Mouse (Mus musculus) kidney, embryonic 14.5 days (tissue): ENCODE results near the gene Slain1. TPM values are rescaled to one million over a fixed set of nuclear protein-coding genes. Genes with fewer than 3 reads are reported as not detected.

ENCODE experiments used
- ATAC-seq: fragments of 200-750 bp; cut with Nextera tagmentation; 2 replicates; pipeline ENCODE4 v1.8.0; 2017; ENCODE audit warnings: moderate number of reproducible peaks, mild to moderate bottlenecking, moderate TSS enrichment, moderate library complexity; ENCODE audit not compliant: low FRiP score, low TSS enrichment
- H3K27ac ChIP-seq: fragments of 300-500 bp; sonication (generic); 2 replicates; pipeline ENCODE4 v1.5.1; 2014; ENCODE audit warnings: low read depth, mild to moderate bottlenecking, low read length, moderate library complexity, mixed read lengths
- H3K27me3 ChIP-seq: fragments of 300-500 bp; sonication (generic); 2 replicates; pipeline ENCODE4 v1.6.1; 2014; ENCODE audit warnings: mild to moderate bottlenecking, low read length; ENCODE audit not compliant: control insufficient read depth, insufficient read depth
- H3K36me3 ChIP-seq: fragments of 300-500 bp; sonication (generic); 2 replicates; pipeline ENCODE4 v1.6.1; 2014; ENCODE audit warnings: low read length, mixed read lengths; ENCODE audit not compliant: control insufficient read depth, insufficient read depth
- H3K4me1 ChIP-seq: fragments of 300-500 bp; sonication (generic); 2 replicates; pipeline ENCODE4 v1.6.1; 2014; ENCODE audit warnings: low read length, mixed read lengths; ENCODE audit not compliant: control insufficient read depth, insufficient read depth
- H3K4me2 ChIP-seq: fragments of 300-500 bp; sonication (generic); replicated peaks from 2 replicates; pipeline ENCODE4 v1.6.1; 2014; ENCODE audit warnings: low read depth, mild to moderate bottlenecking, low read length
- H3K4me3 ChIP-seq: fragments of 300-500 bp; sonication (generic); 2 replicates; pipeline ENCODE4 v1.5.1; 2014; ENCODE audit warnings: mild to moderate bottlenecking, low read length
- H3K9ac ChIP-seq: fragments of 300-500 bp; sonication (generic); 2 replicates; pipeline ENCODE4 v1.6.1; 2014; ENCODE audit warnings: low read depth, mild to moderate bottlenecking, low read length, moderate library complexity
- H3K9me3 ChIP-seq: fragments of 300-500 bp; sonication (generic); 2 replicates; pipeline ENCODE4 v1.6.1; 2016; ENCODE audit warnings: low read length; ENCODE audit not compliant: control insufficient read depth
- WGBS: fragments of 180-500 bp; shearing (Covaris S2); extraction: QIAGEN DNeasy Blood & Tissue Kit; methylation state at CpG from one replicate; pipeline ENCODE4 v1.1.7; 2014; 5-methylcytosine and 5-hydroxymethylcytosine counted together
- polyA plus RNA-seq: library from polyadenylated mRNA; unstranded; fragments of >200 nt; fragmentation: Nextera tagmentation; extraction: Ambion mirVana; gene quantifications from 2 replicates; pipeline ENCODE4 v1.2.1, GENCODE M21; 2014

The Slain1 gene
- polyA plus RNA-seq, 1 experiment from 2014 or later = 5.8 TPM

GRCm38 (mm10) chr14:103723314-103723713, 73.3 kb downstream of the Slain1 start:
- H3K36me3 ChIP-seq = no peaks in the 10 kb centered on the region
- no peak for ATAC-seq
- H3K27me3 ChIP-seq = no peaks in the 10 kb centered on the region
- H3K4me3 ChIP-seq = no peak overlapping the region
- H3K9me3 ChIP-seq = no peaks in the 10 kb centered on the region
- no peak overlapping the region for H3K27ac ChIP-seq
- no peak overlapping the region for H3K4me2 ChIP-seq
- WGBS = 83% methylated on average over 9 of the region's 9 CpGs
- peaks cover 3% of the 10 kb centered on the region; the same call in 1 of the 2 replicates for H3K4me1 ChIP-seq
- no peak overlapping the region for H3K9ac ChIP-seq

- ATAC-seq = no peak
- H3K4me1 ChIP-seq = peaks cover 3% of the 10 kb centered on the region; the same call in 1 of the 2 replicates
- 80% methylated on average over 4 of the region's 4 CpGs for WGBS
- H3K4me3 ChIP-seq = no peak overlapping the region
- no peaks in the 10 kb centered on the region for H3K9me3 ChIP-seq
- no peak overlapping the region for H3K9ac ChIP-seq
- no peak overlapping the region for H3K27ac ChIP-seq
- H3K27me3 ChIP-seq = no peaks in the 10 kb centered on the region
- H3K4me2 ChIP-seq = no peak overlapping the region
- H3K36me3 ChIP-seq = no peaks in the 10 kb centered on the region
Measured at GRCm38 (mm10) chr14:103723841-103724240, 73.8 kb downstream of the Slain1 start.

- Histone ChIP-seq H3K27me3 (no peaks in the 10 kb centered on the region), H3K9me3 (no peaks in the 10 kb centered on the region), H3K9ac (no peak overlapping the region), H3K36me3 (no peaks in the 10 kb centered on the region), H3K27ac (no peak overlapping the region), H3K4me3 (no peak overlapping the region), H3K4me2 (no peak overlapping the region), H3K4me1 (no peaks in the 10 kb centered on the region)
- 0 out of 2 replicates have a peak, but pooled peaks have one; percentile 32 for ATAC-seq
- 58% methylated on average over 8 of the region's 8 CpGs for WGBS
Measured at GRCm38 (mm10) chr14:103728506-103728905, 78.5 kb downstream of the Slain1 start.

- H3K9ac ChIP-seq = no peak overlapping the region
- ATAC-seq = no peak
- WGBS = 83% methylated on average over 23 of the region's 23 CpGs
Measured at GRCm38 (mm10) chr14:103728951-103729725, 79.1 kb downstream of the Slain1 start.

GRCm38 (mm10) chr14:103729760-103730367, 79.8 kb downstream of the Slain1 start:
- no peak for ATAC-seq
- no peak overlapping the region for H3K4me2 ChIP-seq
- H3K4me3 ChIP-seq = no peak overlapping the region
- no peaks in the 10 kb centered on the region for H3K9me3 ChIP-seq
- H3K4me1 ChIP-seq = no peaks in the 10 kb centered on the region
- WGBS = 80% methylated on average over 11 of the region's 11 CpGs
- no peaks in the 10 kb centered on the region for H3K36me3 ChIP-seq
- no peak overlapping the region for H3K27ac ChIP-seq
- no peak overlapping the region for H3K9ac ChIP-seq
- H3K27me3 ChIP-seq = no peaks in the 10 kb centered on the region

More at GRCm38 (mm10) chr14:103728951-103729725, 79.1 kb downstream of the Slain1 start:
- H3K9me3 ChIP-seq = no peaks in the 10 kb centered on the region
- H3K4me2 ChIP-seq = no peak overlapping the region
- no peak overlapping the region for H3K4me3 ChIP-seq
- H3K27me3 ChIP-seq = no peaks in the 10 kb centered on the region
- H3K27ac ChIP-seq = no peak overlapping the region
- no peaks in the 10 kb centered on the region for H3K36me3 ChIP-seq
- no peaks in the 10 kb centered on the region for H3K4me1 ChIP-seq

- ATAC-seq = no peak
Measured at GRCm38 (mm10) chr14:103732626-103733025, 82.6 kb downstream of the Slain1 start.

GRCm38 (mm10) chr14:103741216-103741615, 91.2 kb downstream of the Slain1 start:
- Histone ChIP-seq H3K27ac (no peak overlapping the region), H3K4me1 (no peaks in the 10 kb centered on the region), H3K9ac (no peak overlapping the region), H3K27me3 (no peaks in the 10 kb centered on the region), H3K4me2 (no peak overlapping the region), H3K9me3 (no peaks in the 10 kb centered on the region), H3K36me3 (no peaks in the 10 kb centered on the region), H3K4me3 (no peak overlapping the region)
- ATAC-seq = no peak
- WGBS = 87% methylated on average over 7 of the region's 7 CpGs

More at GRCm38 (mm10) chr14:103732626-103733025, 82.6 kb downstream of the Slain1 start:
- Histone ChIP-seq H3K4me3 (no peak overlapping the region), H3K9ac (no peak overlapping the region), H3K4me2 (no peak overlapping the region), H3K9me3 (no peaks in the 10 kb centered on the region), H3K27ac (no peak overlapping the region), H3K36me3 (no peaks in the 10 kb centered on the region), H3K4me1 (no peaks in the 10 kb centered on the region), H3K27me3 (no peaks in the 10 kb centered on the region)
- 65% methylated on average over 1 of the region's 1 CpGs for WGBS

GRCm38 (mm10) chr14:103742150-103742549, 92.1 kb downstream of the Slain1 start:
- 78% methylated on average over 8 of the region's 8 CpGs for WGBS
- no peaks in the 10 kb centered on the region for H3K9me3 ChIP-seq
- ATAC-seq = 0 out of 2 replicates have a peak, but pooled peaks have one; percentile 39

GRCm38 (mm10) chr14:103747345-103747744, 97.3 kb downstream of the Slain1 start:
- ATAC-seq = no peak
- peaks cover 4% of the 10 kb centered on the region; the same call in 1 of the 2 replicates for H3K4me1 ChIP-seq
- WGBS = 54% methylated on average over 6 of the region's 6 CpGs
- H3K4me2 ChIP-seq = no peak overlapping the region
- no peaks in the 10 kb centered on the region for H3K27me3 ChIP-seq
- no peak overlapping the region for H3K4me3 ChIP-seq
- no peak overlapping the region for H3K27ac ChIP-seq
- H3K9ac ChIP-seq = no peak overlapping the region
- no peaks in the 10 kb centered on the region for H3K36me3 ChIP-seq
- H3K9me3 ChIP-seq = no peaks in the 10 kb centered on the region

More at GRCm38 (mm10) chr14:103742150-103742549, 92.1 kb downstream of the Slain1 start:
- Histone ChIP-seq H3K27ac (no peak overlapping the region), H3K4me3 (no peak overlapping the region), H3K4me2 (no peak overlapping the region), H3K36me3 (no peaks in the 10 kb centered on the region), H3K9ac (no peak overlapping the region), H3K4me1 (no peaks in the 10 kb centered on the region), H3K27me3 (no peaks in the 10 kb centered on the region)
